Mouse (Mus musculus) lung, postnatal 0 days (tissue): ENCODE results near the gene Ccdc146. TPM values are rescaled to one million over a fixed set of nuclear protein-coding genes. Genes with fewer than 3 reads are reported as not detected.

Source experiments
- ATAC-seq: fragments of 200-750 bp; cut with Nextera tagmentation; 2 replicates; pipeline ENCODE4 v1.8.0; 2017; ENCODE audit warnings: moderate library complexity
- DNase-seq: peaks from one replicate; pipeline ENCODE4 v3.0.0-alpha.2; 2016; ENCODE audit warnings: low spot score
- H3K27ac ChIP-seq: fragments of 300-500 bp; sonication (generic); 2 replicates; pipeline ENCODE4 v1.5.1; 2014; ENCODE audit warnings: antibody characterized with exemption, mild to moderate bottlenecking, low read length, mixed read lengths
- H3K27me3 ChIP-seq: fragments of 300-500 bp; sonication (generic); replicated peaks from 2 replicates; pipeline ENCODE4 v1.6.1; 2014; ENCODE audit warnings: low read length, mixed read lengths; ENCODE audit not compliant: insufficient read depth
- H3K36me3 ChIP-seq: fragments of 300-500 bp; sonication (generic); 2 replicates; pipeline ENCODE4 v1.6.1; 2014; ENCODE audit warnings: low read length, mixed read lengths; ENCODE audit not compliant: insufficient read depth
- H3K4me1 ChIP-seq: fragments of 300-500 bp; sonication (generic); 2 replicates; pipeline ENCODE4 v1.6.1; 2014; ENCODE audit warnings: antibody characterized with exemption, low read depth, low read length, mixed read lengths; ENCODE audit not compliant: insufficient read depth
- H3K4me2 ChIP-seq: fragments of 300-500 bp; sonication (generic); replicated peaks from 2 replicates; pipeline ENCODE4 v1.6.1; 2014; ENCODE audit warnings: low read depth, mild to moderate bottlenecking, low read length, moderate library complexity, mixed read lengths
- H3K4me3 ChIP-seq: fragments of 300-500 bp; sonication (generic); 2 replicates; pipeline ENCODE4 v1.5.1; 2014; ENCODE audit warnings: low read depth, low read length
- H3K9ac ChIP-seq: fragments of 300-500 bp; sonication (generic); replicated peaks from 2 replicates; pipeline ENCODE4 v1.6.1; 2014; ENCODE audit warnings: low read depth, mild to moderate bottlenecking
- H3K9me3 ChIP-seq: fragments of 300-500 bp; sonication (generic); 2 replicates; pipeline ENCODE4 v1.6.1; 2016; ENCODE audit warnings: low read length, mixed read lengths
- CTCF ChIP-seq: IDR thresholded peaks from 2 replicates; pipeline ENCODE4 v1.5.1; 2016; ENCODE audit warnings: antibody characterized with exemption, mild to moderate bottlenecking
- EP300 ChIP-seq: IDR thresholded peaks from 2 replicates; pipeline ENCODE4 v1.6.1; 2016; ENCODE audit warnings: antibody characterized with exemption, mild to moderate bottlenecking, control low read depth
- WGBS: fragments of 180-500 bp; shearing (Covaris S2); extraction: QIAGEN DNeasy Blood & Tissue Kit; methylation state at CpG from one replicate; pipeline ENCODE4 v1.1.7; 2014; 5-methylcytosine and 5-hydroxymethylcytosine counted together
- polyA plus RNA-seq: library from polyadenylated mRNA; unstranded; fragments of >200 nt; fragmentation: Nextera tagmentation; extraction: Ambion mirVana; gene quantifications from 2 replicates; pipeline ENCODE4 v1.2.1, GENCODE M21; 2015

The Ccdc146 gene
- polyA plus RNA-seq, 1 experiment from 2014 or later = 3.4 TPM

DNA sequence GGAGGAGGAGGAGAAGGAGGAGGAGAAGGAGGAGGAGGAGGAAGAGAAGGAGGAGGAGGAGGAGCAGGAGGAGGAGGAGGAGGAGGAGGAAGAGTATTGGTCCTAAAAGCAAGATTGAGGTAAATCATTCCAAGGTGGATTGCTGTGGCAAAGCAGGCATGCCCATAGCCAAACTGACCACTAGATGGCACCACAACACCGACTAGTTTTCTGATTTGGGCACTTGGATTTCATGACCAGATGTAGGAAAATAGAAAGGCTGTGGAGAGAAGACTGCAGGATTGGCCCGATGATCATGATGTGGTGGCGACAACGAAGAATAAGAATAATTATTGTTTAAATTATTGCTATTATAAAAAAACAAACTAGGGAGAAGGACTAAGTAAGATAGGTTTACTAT lies 159.4 kb downstream of the Ccdc146 start:
- Histone ChIP-seq H3K4me1 (no peaks in the 10 kb centered on the region), H3K4me3 (no peak overlapping the region), H3K4me2 (no peak overlapping the region), H3K9ac (no peak overlapping the region), H3K36me3 (no peaks in the 10 kb centered on the region), H3K9me3 (no peaks in the 10 kb centered on the region), H3K27me3 (no peaks in the 10 kb centered on the region), H3K27ac (no peak overlapping the region)
- WGBS = 12% methylated on average over 4 of the region's 4 CpGs
- DNase-seq = peak; percentile 80
- peak; percentile 38 for ATAC-seq
- TF ChIP-seq CTCF = peak; percentile 93
- TF ChIP-seq EP300 = no peak

DNA sequence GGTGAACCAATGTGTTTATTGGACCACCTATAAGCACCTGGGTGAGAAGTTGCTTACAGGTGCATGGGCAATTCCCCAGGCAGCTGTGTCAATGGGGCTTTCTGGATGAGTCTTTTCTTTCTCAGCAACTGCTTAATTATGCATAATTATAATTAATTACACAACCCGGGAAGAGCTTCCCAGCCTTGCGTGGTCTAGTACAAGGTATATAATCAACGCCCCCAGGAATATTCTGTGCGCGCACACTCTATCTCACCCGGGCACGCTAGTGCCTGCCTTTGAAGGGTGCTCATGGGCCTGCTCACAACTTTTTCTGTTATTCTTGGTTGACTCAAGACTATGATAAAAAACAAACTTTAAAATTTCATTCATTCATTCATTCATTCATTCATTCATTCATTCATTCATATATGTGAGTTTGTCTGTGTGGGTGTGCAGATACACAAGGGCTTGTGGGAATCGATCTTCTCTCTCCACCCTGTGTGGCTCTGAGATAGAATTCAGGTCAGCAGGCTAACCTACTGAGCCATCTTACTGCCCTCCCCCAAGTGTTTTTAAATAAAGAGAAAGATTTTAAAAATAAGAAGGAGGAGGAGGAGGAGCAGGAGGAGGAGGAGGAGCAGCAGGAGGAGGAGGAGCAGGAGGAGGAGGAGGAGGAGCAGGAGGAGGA lies 160.0 kb downstream of the Ccdc146 start:
- H3K36me3 ChIP-seq = no peaks in the 10 kb centered on the region
- no peaks in the 10 kb centered on the region for H3K4me1 ChIP-seq
- TF ChIP-seq CTCF (no peak), EP300 (no peak)
- no peak overlapping the region for H3K4me3 ChIP-seq
- WGBS = 88% methylated on average over 8 of the region's 8 CpGs
- no peaks in the 10 kb centered on the region for H3K9me3 ChIP-seq
- no peak overlapping the region for H3K27ac ChIP-seq
- DNase-seq (no peak), ATAC-seq (no peak)
- H3K4me2 ChIP-seq = no peak overlapping the region
- H3K9ac ChIP-seq = no peak overlapping the region
- H3K27me3 ChIP-seq = no peaks in the 10 kb centered on the region

DNA sequence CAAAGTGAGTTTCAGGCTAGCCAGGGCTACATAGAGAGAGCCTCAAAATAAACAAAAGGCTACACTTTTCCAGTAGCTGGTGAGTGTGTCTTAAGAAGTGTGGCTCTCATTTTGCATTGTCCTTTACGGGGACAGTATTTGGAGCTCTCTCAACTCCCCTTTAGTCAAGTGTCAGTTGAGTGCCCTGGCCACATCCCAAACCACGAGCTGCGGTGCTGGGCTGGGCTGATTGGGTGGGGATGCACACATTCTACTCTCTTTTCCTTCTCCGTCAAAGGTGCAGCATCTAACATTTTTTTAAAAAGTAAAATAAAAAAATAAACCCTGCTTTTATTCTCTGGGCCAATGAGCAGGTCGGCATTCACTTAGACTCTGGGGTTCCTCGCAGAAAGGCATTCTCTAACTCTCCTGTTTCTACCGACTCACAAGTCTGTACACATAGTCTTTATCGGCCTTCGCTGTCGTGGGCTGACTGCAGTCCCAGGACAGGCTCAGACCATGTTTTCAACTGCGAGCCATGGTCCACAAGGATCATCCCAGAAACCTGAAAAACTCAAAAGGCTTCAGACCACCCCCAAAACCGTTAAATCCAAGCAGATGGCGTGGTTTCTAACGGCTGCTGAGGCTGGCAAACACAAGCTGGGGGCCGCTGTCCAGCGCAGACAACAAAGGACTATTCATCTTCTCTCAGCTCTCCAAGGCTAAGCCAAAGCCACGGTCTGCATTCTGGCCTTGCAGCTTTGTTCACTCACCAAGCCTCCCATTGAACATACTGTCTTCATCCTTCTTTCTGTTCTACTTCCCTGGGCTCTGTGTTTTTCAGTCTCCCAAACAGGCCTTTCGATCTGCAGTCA lies 161.0 kb downstream of the Ccdc146 start:
- 52% methylated on average over 18 of the region's 18 CpGs for WGBS
- Histone ChIP-seq H3K27me3 (no peaks in the 10 kb centered on the region), H3K36me3 (no peaks in the 10 kb centered on the region), H3K9me3 (no peaks in the 10 kb centered on the region), H3K4me2 (no peak overlapping the region), H3K4me3 (no peak overlapping the region), H3K4me1 (no peaks in the 10 kb centered on the region), H3K9ac (no peak overlapping the region), H3K27ac (no peak overlapping the region)
- ATAC-seq (no peak), DNase-seq (no peak)
- TF ChIP-seq CTCF = no peak
- no peak for TF ChIP-seq EP300

DNA sequence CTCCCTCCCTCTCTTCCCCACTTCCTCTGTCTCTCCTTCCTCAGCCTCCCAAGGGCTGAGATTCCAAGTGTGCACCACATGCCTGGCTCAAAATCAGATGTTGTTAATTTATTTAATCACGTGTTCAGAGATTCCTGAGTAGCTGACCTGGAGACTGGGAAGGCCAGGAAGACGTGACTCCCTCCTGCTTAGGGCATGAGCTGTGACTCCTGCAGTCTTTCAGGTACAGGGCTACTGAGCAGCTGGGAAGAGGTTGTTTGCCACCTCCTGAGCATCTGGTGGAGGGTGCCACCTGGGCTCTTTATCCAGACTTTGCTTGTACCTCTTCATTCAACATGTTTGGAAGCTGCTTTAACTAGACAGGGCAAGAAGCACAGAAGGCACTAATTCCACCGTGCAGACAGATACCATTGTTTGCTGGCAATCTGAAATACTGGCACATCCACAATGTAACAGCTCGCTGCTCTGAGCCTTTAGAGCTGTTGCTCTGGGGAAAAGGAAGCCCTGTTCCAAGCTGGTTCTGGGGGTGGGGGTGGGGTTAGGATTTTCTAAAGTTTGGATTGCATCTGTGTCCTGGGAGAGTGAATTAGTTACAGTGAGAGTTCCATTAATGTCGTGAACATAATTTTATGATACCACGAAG lies 163.2 kb downstream of the Ccdc146 start:
- H3K27ac ChIP-seq = no peak overlapping the region
- no peak overlapping the region for H3K4me2 ChIP-seq
- no peak overlapping the region for H3K4me3 ChIP-seq
- TF ChIP-seq CTCF = no peak
- TF ChIP-seq EP300 = no peak
- WGBS = 36% methylated on average over 6 of the region's 6 CpGs
- DNase-seq (no peak), ATAC-seq (no peak)
- H3K36me3 ChIP-seq = no peaks in the 10 kb centered on the region
- no peaks in the 10 kb centered on the region for H3K27me3 ChIP-seq
- no peaks in the 10 kb centered on the region for H3K9me3 ChIP-seq
- H3K4me1 ChIP-seq = no peaks in the 10 kb centered on the region
- no peak overlapping the region for H3K9ac ChIP-seq

DNA sequence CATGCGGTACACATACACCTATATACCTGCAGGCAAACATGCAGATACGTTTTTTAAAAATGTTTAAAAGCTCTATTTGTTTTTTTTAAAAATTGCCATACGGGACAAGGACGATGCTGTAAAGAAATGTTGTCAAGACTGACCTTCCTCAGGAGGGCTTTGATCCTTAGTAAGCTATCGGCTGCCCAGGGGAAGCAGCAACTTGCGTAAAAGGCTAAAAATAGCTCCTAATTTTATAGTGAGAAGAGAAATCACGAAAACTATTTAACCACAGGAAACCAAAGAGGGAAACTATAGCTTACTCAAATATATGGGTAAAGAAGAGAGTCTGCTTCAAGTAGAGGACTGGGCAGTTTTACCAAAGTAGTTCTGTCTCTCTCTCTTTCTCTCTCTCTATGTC lies 163.7 kb downstream of the Ccdc146 start:
- no peak overlapping the region for H3K4me2 ChIP-seq
- no peak for ATAC-seq
- 59% methylated on average over 7 of the region's 7 CpGs for WGBS

DNA sequence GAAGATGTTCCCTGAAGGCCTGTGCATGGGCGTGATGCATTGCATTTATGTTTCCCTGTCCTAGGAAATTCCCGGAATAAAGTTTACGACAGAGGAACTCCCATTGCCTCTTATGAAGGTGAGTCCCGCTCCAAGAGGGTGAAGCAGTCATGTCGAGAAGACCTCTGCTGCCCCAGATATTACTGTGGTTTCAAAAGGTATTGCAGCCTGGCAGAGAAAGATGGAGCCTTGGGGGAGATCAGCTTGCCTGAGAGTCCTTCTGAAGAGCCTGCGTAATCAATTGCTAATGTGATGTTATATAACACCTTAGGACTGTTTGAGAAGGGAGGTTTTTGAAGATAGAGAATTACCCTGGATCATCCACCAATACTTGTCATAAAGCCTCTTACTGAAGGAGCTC lies 166.7 kb downstream of the Ccdc146 start:
- ATAC-seq = no peak
- H3K27ac ChIP-seq = no peak overlapping the region
- no peaks in the 10 kb centered on the region for H3K27me3 ChIP-seq
- H3K4me1 ChIP-seq = no peaks in the 10 kb centered on the region
- H3K4me2 ChIP-seq = no peak overlapping the region
- 64% methylated on average over 6 of the region's 6 CpGs for WGBS
- DNase-seq = peak; percentile 38
- no peak overlapping the region for H3K9ac ChIP-seq
- H3K4me3 ChIP-seq = no peak overlapping the region
- no peaks in the 10 kb centered on the region for H3K9me3 ChIP-seq
- TF ChIP-seq CTCF (peak; percentile 61), EP300 (no peak)
- H3K36me3 ChIP-seq = no peaks in the 10 kb centered on the region

More for the DNA sequence above, 163.7 kb downstream of the Ccdc146 start:
- H3K9me3 ChIP-seq = no peaks in the 10 kb centered on the region
- DNase-seq = no peak
- H3K36me3 ChIP-seq = no peaks in the 10 kb centered on the region
- no peaks in the 10 kb centered on the region for H3K27me3 ChIP-seq
- TF ChIP-seq EP300 (no peak), CTCF (no peak)
- no peaks in the 10 kb centered on the region for H3K4me1 ChIP-seq
- no peak overlapping the region for H3K27ac ChIP-seq
- no peak overlapping the region for H3K4me3 ChIP-seq
- H3K9ac ChIP-seq = no peak overlapping the region
